Mouse (Mus musculus) forebrain, embryonic 12.5 days (tissue): ENCODE results near the gene Chd2. TPM values are rescaled to one million over a fixed set of nuclear protein-coding genes. Genes with fewer than 3 reads are reported as not detected.

Source experiments
- ATAC-seq: fragments of 200-750 bp; cut with Nextera tagmentation; 2 replicates; pipeline ENCODE4 v1.8.0; 2017; ENCODE audit warnings: moderate TSS enrichment; ENCODE audit not compliant: low FRiP score
- H3K27ac ChIP-seq: fragments of 300-500 bp; sonication (generic); 2 replicates; pipeline ENCODE4 v1.5.1; 2016; ENCODE audit warnings: mild to moderate bottlenecking
- H3K27me3 ChIP-seq: fragments of 300-500 bp; sonication (generic); 2 replicates; pipeline ENCODE4 v1.6.1; 2016; ENCODE audit warnings: mild to moderate bottlenecking
- H3K36me3 ChIP-seq: fragments of 300-500 bp; sonication (generic); replicated peaks from 2 replicates; pipeline ENCODE4 v1.6.1; 2016; ENCODE audit warnings: mild to moderate bottlenecking
- H3K4me1 ChIP-seq: fragments of 300-500 bp; sonication (generic); 2 replicates; pipeline ENCODE4 v1.6.1; 2016
- H3K4me2 ChIP-seq: fragments of 300-500 bp; sonication (generic); 2 replicates; pipeline ENCODE4 v1.6.1; 2016; ENCODE audit warnings: mild to moderate bottlenecking, moderate library complexity
- H3K4me3 ChIP-seq: fragments of 300-500 bp; sonication (generic); replicated peaks from 2 replicates; pipeline ENCODE4 v1.5.1; 2016; ENCODE audit warnings: mild to moderate bottlenecking
- H3K9ac ChIP-seq: fragments of 300-500 bp; sonication (generic); 2 replicates; pipeline ENCODE4 v1.6.1; 2016; ENCODE audit warnings: mild to moderate bottlenecking
- H3K9me3 ChIP-seq: fragments of 300-500 bp; sonication (generic); 2 replicates; pipeline ENCODE4 v1.6.1; 2016
- WGBS: fragments of 180-500 bp; shearing (Covaris S2); methylation state at CpG from one replicate; pipeline ENCODE4 v1.1.7; 2016; 5-methylcytosine and 5-hydroxymethylcytosine counted together
- polyA plus RNA-seq: library from polyadenylated mRNA; unstranded; fragments of >200 nt; fragmentation: Nextera tagmentation; extraction: Ambion mirVana; gene quantifications from 2 replicates; pipeline ENCODE4 v1.2.1, GENCODE M21; 2016

Gene Chd2
- polyA plus RNA-seq, 1 experiment from 2014 or later: 78.8 TPM

DNA sequence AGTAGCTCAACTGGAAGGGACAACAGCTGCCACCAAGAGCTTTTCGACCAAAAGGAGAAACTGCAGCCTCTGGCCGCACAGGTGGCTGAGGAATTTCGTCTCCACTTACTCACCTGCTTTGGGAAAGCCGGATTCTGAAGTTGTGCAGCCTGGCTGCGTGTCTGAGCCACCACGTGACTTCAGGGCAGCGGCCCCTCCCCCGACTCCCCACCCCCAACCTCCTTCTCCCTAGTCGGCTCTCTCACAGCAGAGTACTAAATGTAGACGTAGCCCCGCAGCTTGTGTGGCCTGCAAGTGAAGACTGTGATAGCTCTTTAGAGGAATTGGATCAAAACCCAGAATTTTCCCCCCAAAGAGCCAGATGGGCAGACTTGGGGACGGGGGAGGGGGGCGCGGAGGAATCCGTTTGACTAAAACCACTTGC, 151.7 kb downstream of the Chd2 start:
- H3K27me3 ChIP-seq: no peaks in the 10 kb centered on the region
- peak; percentile 30 for ATAC-seq
- H3K36me3 ChIP-seq: peaks cover 18% of the 10 kb centered on the region
- peaks cover 76% of the 10 kb centered on the region for H3K4me1 ChIP-seq
- H3K4me3 ChIP-seq: peak overlapping the region; percentile 80
- peak overlapping the region; percentile 93 for H3K27ac ChIP-seq
- WGBS: 1% methylated on average over 15 of the region's 15 CpGs
- H3K4me2 ChIP-seq: peak overlapping the region; percentile 85
- H3K9ac ChIP-seq: peak overlapping the region; percentile 89
- no peaks in the 10 kb centered on the region for H3K9me3 ChIP-seq

DNA sequence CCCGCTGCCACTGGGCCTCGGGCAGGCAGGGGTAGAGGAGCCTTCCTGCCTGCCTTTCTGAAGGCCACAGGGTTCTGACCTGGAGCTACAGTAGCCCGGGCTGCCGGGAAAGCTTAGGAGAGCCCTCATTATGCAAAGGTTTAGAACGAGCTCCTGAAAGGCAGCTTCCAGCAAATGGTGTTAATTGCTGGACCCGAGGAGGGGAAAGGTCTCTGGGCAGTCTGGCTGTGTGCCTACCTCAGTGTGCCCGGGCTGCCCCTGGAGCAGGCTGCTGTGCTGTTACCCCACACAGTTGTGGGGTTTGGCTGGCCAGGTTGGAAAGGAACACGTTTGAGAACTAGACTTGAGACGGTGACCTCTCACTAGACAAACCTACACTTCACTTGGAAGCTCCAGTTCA, 152.2 kb downstream of the Chd2 start:
- Histone ChIP-seq H3K4me1 (peaks cover 72% of the 10 kb centered on the region), H3K4me2 (peak overlapping the region; percentile 85), H3K36me3 (peaks cover 14% of the 10 kb centered on the region), H3K4me3 (peak overlapping the region; percentile 80), H3K9ac (peak overlapping the region; percentile 33; the same call in 1 of the 2 replicates), H3K27ac (peak overlapping the region; percentile 93), H3K27me3 (no peaks in the 10 kb centered on the region), H3K9me3 (no peaks in the 10 kb centered on the region)
- WGBS: 2% methylated on average over 9 of the region's 9 CpGs
- ATAC-seq: no peak

DNA sequence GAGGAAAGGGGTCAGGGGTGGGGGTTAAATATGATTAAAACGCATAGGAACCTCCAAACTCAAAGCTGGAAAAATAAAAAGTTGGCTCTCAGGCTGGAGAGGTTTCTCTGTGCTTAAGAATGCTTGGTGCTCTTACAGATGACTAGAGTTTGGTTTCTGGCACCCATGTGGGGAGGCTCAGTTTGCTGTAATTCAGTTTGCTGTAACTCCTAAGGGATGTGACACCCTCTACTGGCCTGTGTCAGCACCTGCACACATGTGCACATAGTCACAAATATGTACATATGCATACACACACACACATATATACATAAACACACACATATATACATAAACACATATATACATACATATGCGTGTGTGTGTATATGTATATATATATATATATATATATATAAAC, 152.8 kb downstream of the Chd2 start:
- no peak for ATAC-seq
- H3K27me3 ChIP-seq: no peaks in the 10 kb centered on the region
- H3K27ac ChIP-seq: no peak overlapping the region
- no peak overlapping the region for H3K9ac ChIP-seq
- no peaks in the 10 kb centered on the region for H3K9me3 ChIP-seq
- H3K4me2 ChIP-seq: no peak overlapping the region
- WGBS: 78% methylated on average over 2 of the region's 2 CpGs
- H3K36me3 ChIP-seq: peaks cover 18% of the 10 kb centered on the region
- H3K4me1 ChIP-seq: peaks cover 66% of the 10 kb centered on the region
- no peak overlapping the region for H3K4me3 ChIP-seq

DNA sequence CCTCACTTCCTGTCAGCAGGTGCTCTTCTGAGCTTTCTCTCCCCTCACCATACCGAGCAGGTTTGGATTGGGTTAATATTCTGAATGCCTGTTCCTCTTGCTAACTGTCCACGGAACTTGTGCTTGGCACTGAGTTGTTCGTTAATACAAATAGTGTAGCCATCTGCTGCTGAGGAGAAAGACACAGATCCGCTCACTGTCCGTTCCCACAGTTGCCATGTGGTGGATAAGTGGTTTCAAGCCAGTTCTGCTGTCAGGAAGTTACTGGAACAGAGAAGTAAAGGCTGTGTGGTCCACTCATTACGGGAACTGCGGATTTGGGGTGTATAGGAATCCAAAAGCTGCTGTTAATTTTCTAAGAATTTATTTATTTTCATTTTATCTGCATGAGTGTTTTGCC, 158.8 kb downstream of the Chd2 start:
- WGBS: 80% methylated on average over 7 of the region's 7 CpGs

DNA sequence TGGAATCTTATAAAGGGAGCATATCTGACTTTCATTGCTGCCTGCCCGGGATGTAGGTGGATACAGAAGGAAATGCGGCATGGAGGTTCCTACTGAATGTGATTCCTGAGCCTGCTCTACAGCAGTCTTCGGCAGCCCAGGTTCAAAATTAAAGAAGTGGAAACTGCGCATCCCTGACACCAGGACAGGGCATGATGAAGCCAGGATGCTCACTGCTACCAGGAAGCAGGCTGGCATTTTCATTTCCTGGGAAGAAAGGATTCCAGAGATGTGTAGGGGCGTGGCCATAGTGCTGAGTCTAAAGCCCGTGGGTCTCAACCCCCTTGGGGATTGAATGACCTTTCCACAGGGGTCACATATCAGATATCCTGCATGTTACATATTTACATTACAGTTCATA, 163.6 kb downstream of the Chd2 start:
- 62% methylated on average over 6 of the region's 6 CpGs for WGBS
- peak overlapping the region; percentile 92 for H3K4me2 ChIP-seq
- no peaks in the 10 kb centered on the region for H3K9me3 ChIP-seq
- peak overlapping the region; percentile 70; the same call in 1 of the 2 replicates for H3K27ac ChIP-seq
- ATAC-seq: no peak
- H3K9ac ChIP-seq: peak overlapping the region; percentile 94
- H3K4me3 ChIP-seq: peak overlapping the region; percentile 86
- peaks cover 71% of the 10 kb centered on the region for H3K4me1 ChIP-seq
- peaks cover 7% of the 10 kb centered on the region for H3K27me3 ChIP-seq
- no peaks in the 10 kb centered on the region; the same call in 1 of the 2 replicates for H3K36me3 ChIP-seq

More for the DNA sequence above, 158.8 kb downstream of the Chd2 start:
- Histone ChIP-seq H3K9me3 (no peaks in the 10 kb centered on the region), H3K4me2 (no peak overlapping the region), H3K4me3 (no peak overlapping the region), H3K27me3 (no peaks in the 10 kb centered on the region), H3K27ac (peak overlapping the region; percentile 15; the same call in 1 of the 2 replicates), H3K9ac (no peak overlapping the region), H3K36me3 (peaks cover 17% of the 10 kb centered on the region), H3K4me1 (peaks cover 74% of the 10 kb centered on the region)
- no peak for ATAC-seq

DNA sequence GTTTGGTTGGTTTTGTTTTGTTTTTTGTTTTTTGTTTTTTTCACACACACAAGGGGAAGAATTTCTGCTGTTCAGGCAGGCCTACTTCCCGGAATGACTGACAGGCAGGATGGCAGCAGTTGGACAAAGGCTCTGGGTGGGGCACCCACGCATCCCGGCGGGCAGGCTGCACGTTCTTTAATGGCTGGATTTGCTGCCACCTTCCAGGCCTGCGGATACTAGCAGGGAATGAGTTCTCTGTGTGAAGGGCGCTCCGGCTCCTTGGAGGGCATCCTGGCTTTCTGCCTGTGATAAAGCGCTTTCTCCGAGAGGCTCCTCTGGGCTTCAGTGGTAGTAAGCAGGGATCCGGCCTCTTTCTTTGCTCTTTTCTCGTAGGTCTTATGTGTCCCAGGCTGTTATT, 164.3 kb downstream of the Chd2 start:
- peaks cover 71% of the 10 kb centered on the region for H3K4me1 ChIP-seq
- H3K36me3 ChIP-seq: no peaks in the 10 kb centered on the region; the same call in 1 of the 2 replicates
- peaks cover 14% of the 10 kb centered on the region for H3K27me3 ChIP-seq
- H3K27ac ChIP-seq: peak overlapping the region; percentile 70
- H3K4me2 ChIP-seq: peak overlapping the region; percentile 92
- ATAC-seq: no peak
- no peaks in the 10 kb centered on the region for H3K9me3 ChIP-seq
- 14% methylated on average over 12 of the region's 12 CpGs for WGBS
- H3K4me3 ChIP-seq: peak overlapping the region; percentile 86
- H3K9ac ChIP-seq: peak overlapping the region; percentile 94

Other genes with a start within 250 kb of the Chd2 start
- 37.3 and 42.3 TPM in 2 replicates for gene Rgma, start 166.3 kb downstream of the Chd2 start, polyA plus RNA-seq
- 23.4 and 26.7 TPM in 2 replicates for gene Fam174b, start 198.5 kb upstream of the Chd2 start, polyA plus RNA-seq